ENCODE assay signal across 10 mouse cellular contexts in genomic region chr17:67779812-67780211, GRCm38 (mm10).
DNase-seq lines count a peak whose midpoint lies in the region; ATAC-seq lines count a peak whose summit lies in the region.
"Had no signal": no experiment of that assay in that cellular context is flagged by ENCODE, and none has a peak within 500 bp of the region (broad histone marks: within the 10 kb centered on the region; RNA-seq: fewer than 3 reads in every experiment).

No protein-coding gene starts in this region.

- peaks cover 99% of the 10 kb centered on the region for H3K36me3 ChIP-seq in forebrain, embryonic 10.5 days (replicated peaks)
- H3K36me3 ChIP-seq in forebrain, embryonic 16.5 days (ENCODE audit: control insufficient read depth, insufficient read depth): no peaks in the 10 kb centered on the region
- H3K36me3 ChIP-seq: hindbrain, embryonic 15.5 days had no signal

- ATAC-seq in forebrain, embryonic 16.5 days: no peak
- ATAC-seq in hematopoietic stem cell, adult 5-6 weeks (replicated peaks in 1 of 2; ENCODE audit: insufficient read depth in 1 of 2, low FRiP score in 2 of 2, low TSS enrichment in 1 of 2, low read depth in 1 of 2, poor library complexity in 2 of 2, severe bottlenecking in 2 of 2): peak; percentile 65 to 66; a peak in 3 of 4 replicates

- H3K27ac ChIP-seq in forebrain, embryonic 10.5 days: no peak overlapping the region
- no peak overlapping the region for H3K27ac ChIP-seq in forebrain, embryonic 16.5 days (ENCODE audit: low read length)
- H3K27ac ChIP-seq: hindbrain, embryonic 15.5 days had no signal

- DNase-seq in forebrain, embryonic 10.5 days (ENCODE audit: extremely low spot score, low spot score): peak; percentile 28
- peak; percentile 14 for DNase-seq in thymus, postnatal 4 days
- no peak for DNase-seq in thymus, postnatal 36 days
- DNase-seq in lung, postnatal 36 days: peak; percentile 41
- DNase-seq in layer of hippocampus, adult 9-11 months: no peak
- DNase-seq in layer of hippocampus, postnatal 36 days: no peak

- H3K4me3 ChIP-seq in forebrain, embryonic 10.5 days: no peak overlapping the region
- no peak overlapping the region for H3K4me3 ChIP-seq in forebrain, embryonic 16.5 days (replicated peaks; ENCODE audit: low read length)
- H3K4me3 ChIP-seq: hindbrain, embryonic 15.5 days had no signal

- no peaks in the 10 kb centered on the region for H3K27me3 ChIP-seq in forebrain, embryonic 10.5 days (ENCODE audit: poor library complexity, severe bottlenecking)
- no peaks in the 10 kb centered on the region for H3K27me3 ChIP-seq in forebrain, embryonic 16.5 days (replicated peaks; ENCODE audit: control insufficient read depth, insufficient read depth, low read length)
- H3K27me3 ChIP-seq: CH12.LX; hindbrain, embryonic 15.5 days had no signal

- no peak overlapping the region for H3K9ac ChIP-seq in forebrain, embryonic 16.5 days (replicated peaks; ENCODE audit: low read depth, low read length)
- H3K9ac ChIP-seq: hindbrain, embryonic 15.5 days had no signal

- no peaks in the 10 kb centered on the region for H3K9me3 ChIP-seq in forebrain, embryonic 10.5 days
- no peaks in the 10 kb centered on the region for H3K9me3 ChIP-seq in forebrain, embryonic 16.5 days (ENCODE audit: control insufficient read depth, low read length)
- H3K9me3 ChIP-seq: hindbrain, embryonic 15.5 days had no signal

- no peaks in the 10 kb centered on the region for H3K4me1 ChIP-seq in forebrain, embryonic 10.5 days
- no peaks in the 10 kb centered on the region for H3K4me1 ChIP-seq in forebrain, embryonic 16.5 days (replicated peaks; ENCODE audit: control insufficient read depth, insufficient read depth, low read length)
- H3K4me1 ChIP-seq: hindbrain, embryonic 15.5 days had no signal

- 64% methylated on average over 4 of the region's 4 CpGs for WGBS in forebrain, embryonic 10.5 days
- 66% methylated on average over 4 of the region's 4 CpGs for WGBS in forebrain, embryonic 16.5 days

- H3K4me2 ChIP-seq in forebrain, embryonic 16.5 days (ENCODE audit: low read length): no peak overlapping the region
- H3K4me2 ChIP-seq: hindbrain, embryonic 15.5 days had no signal

Comparison
In these comparisons a context has a peak if more than half of its experiments do, and no peak if none do; other contexts are left out.
1. DNase-seq: peak in forebrain, embryonic 10.5 days (single experiment), thymus, postnatal 4 days (single experiment) and lung, postnatal 36 days (single experiment); none in thymus, postnatal 36 days (0 of 2), layer of hippocampus, adult 9-11 months (single experiment) and layer of hippocampus, postnatal 36 days (0 of 2).